Comparison of ENCODE assay signal across 8 mouse cellular contexts in genomic region chr15:70520551-70520950, GRCm38 (mm10).
"Had no signal": no experiment of that assay in that cellular context is flagged by ENCODE, and none has a peak within 500 bp of the region (broad histone marks: within the 10 kb centered on the region; RNA-seq: fewer than 3 reads in every experiment).

No protein-coding gene starts in this region.

- DNase-seq: kidney, adult 2 months; kidney, postnatal 25 days; left cerebral cortex, postnatal 4 days; liver, postnatal 0 days; lung, embryonic 14.5 days; right cerebral cortex, postnatal 25 days; spleen, adult 18-20 months; thymus, postnatal 25 days had no signal
